Mouse (Mus musculus) thymus, postnatal 25 days (tissue): ENCODE results near the gene Col10a1.
"Not testable (repeated sequence)": the region's sequence is repeated elsewhere in the genome, so short reads cannot be mapped to it uniquely, and the experiment has no call there.

Source experiments
- DNase-seq: peaks from one replicate; pipeline ENCODE4 v3.0.0; 2022

Col10a1 gene

DNA sequence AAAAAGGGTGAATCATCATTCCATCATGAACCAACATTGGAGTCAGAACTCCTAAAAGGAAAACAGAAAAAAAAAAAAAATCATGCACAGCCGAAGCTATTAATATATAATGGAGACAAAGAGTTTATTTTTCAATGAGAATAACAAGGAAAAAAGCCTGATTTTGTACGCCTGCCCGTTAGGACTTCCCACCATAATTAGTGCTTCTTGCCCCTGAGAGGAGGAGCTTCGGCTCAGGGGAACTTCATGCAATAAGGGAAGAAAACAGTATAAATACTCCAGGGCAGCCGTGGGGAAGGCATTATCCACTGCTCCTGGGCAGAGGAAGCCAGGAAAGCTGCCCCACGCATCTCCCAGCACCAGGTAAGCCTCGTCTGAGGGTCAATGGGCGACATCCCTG, at the start of gene Col10a1:
Gene Col10a1, plus strand, starts transcription at position 301 of the 400 bp plus-strand sequence.
- DNase-seq = no peak

DNA sequence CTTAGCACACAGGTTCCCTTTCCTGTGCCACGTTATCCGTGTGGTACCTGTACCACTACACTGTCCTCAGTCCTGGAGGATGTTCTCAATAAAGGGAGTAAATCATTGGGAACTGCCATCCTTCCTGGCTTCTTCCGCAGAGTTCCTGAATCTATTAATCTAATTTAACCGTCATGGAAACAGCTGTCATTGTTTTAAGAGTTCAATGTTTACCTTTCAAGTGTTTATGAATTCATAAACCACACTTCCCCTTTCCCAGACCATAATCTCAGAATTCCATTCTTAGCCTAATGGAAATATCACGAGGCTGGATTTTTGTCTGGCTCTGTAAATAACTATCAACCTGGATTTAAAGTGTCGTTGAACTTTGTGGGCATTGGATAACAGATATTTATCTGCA, 48.8 kb upstream of the Col10a1 start:
- no peak for DNase-seq

DNA sequence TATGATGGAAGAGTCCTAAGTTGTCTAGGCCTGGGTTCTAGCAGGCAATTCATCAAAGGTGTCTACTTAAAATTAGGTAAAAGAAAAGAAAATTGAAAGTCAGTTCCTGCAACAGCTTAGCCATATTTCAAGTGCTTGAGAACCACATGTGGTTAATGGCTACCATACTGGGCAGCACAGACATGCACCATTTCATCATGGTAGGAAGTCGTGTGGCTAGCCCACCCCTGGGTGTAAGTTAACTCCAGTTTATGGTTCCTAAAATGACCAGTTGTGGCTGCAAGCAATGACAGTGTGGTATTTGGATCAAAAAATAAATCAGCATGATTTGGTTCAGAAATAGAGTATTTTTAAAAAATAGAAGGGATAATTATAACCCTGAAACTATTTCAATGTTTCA, 47.9 kb upstream of the Col10a1 start:
- DNase-seq = no peak

DNA sequence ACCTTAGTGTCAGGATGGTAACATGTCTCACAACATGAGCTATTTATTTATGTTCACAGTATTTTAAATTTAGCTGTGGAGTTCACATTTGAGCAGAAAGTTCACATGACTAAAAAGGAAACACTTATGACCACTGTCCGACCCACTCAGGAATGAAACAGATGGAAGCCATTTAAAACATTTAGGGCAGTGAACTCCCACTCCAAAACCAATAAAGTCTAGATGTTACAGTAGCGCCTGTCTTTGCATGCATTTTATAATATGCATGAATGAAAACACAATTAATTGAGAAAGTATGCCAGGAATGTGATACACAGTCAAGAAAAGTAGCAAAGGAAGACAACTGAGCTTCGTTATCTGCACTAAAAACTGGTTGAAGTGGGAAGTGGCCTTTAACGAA, 37.6 kb upstream of the Col10a1 start:
- no peak for DNase-seq

DNA sequence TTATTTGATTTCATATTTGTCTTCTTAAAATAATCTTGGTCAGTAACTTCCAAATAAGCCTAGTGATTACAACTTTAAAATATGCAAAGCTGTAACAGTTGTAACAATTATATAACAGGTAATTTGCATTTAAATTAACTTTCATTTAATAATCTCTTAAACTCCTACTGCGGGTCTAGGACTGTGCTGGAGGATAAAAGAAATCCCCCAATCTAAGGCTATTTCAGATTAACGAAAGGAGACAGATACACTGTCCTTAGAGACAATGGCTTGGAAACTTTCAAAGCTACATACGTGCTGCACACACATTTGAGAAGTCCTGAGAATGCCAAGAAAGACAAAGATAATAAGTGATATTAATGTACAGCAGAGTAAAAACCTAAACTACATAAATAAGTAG, 31.5 kb upstream of the Col10a1 start:
- DNase-seq = no peak

GRCm38 (mm10) chr10:34363756-34364155, 26.0 kb upstream of the Col10a1 start:
- DNase-seq = no peak

DNA sequence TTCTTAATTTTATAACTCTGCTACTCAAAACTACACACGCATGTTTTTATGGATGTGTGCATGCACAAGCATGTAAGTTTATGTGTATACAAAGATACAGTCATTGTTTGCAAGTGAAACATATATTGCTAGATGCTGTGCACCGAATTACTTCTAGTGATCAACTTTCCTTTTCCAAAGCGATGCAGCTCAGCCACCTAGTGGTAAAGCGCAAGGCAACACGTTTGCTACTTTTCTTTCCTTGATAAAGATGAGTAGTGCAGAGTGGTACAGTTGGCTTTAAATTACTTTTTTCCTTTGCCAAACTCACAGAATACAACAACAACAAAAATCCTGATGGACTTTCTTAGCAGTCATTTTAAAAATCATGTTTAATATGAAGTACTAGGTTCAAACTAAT, 21.6 kb upstream of the Col10a1 start:
- no peak for DNase-seq

DNA sequence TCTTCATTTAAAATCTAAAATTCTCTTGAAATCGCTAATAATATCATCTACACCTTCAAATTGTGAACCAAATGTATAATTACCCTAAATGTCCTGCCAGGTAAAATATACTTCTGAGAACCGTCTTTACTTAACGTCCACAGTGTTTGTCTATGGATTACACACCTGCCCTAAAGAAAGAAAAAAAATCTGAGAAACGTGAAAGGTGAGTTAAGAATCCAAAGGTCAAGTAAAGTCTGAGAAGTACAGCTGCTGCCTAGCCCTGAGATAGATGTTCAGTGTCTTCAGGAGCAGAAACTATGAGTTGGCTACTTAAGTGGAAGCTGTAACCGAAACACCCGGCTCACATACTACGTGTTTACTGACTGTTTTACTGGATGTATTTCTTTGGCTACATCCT, 16.4 kb upstream of the Col10a1 start:
- DNase-seq = no peak

- no peak for DNase-seq
Observed at GRCm38 (mm10) chr10:34385636-34386035, 4.1 kb upstream of the Col10a1 start.

- DNase-seq = no peak
Observed at GRCm38 (mm10) chr10:34396959-34397358, 7.2 kb downstream of the Col10a1 start.

DNA sequence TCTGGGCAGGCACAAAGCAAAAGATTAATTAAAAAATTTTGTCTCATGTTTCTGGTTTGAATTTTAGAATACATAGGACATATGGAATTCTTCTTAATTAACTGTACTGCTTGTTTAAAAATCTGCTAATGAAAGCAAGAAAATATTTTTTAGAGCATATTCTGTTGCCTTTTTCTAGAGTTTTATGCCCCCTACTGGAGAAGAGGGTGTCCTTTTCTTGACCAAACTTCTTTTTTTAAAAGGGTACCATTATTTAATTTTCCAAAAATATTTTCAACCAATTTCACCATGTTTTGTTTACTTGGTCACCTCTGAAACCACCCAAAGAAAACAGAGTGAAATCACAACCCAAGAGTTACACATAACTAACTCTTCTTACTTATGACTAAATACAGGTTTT, 9.5 kb downstream of the Col10a1 start:
- no peak for DNase-seq

- peak; percentile 94 for DNase-seq
Observed at GRCm38 (mm10) chr10:34418204-34418756, 28.5 kb downstream of the Col10a1 start, which contains the start of gene Nt5dc1. Gene Nt5dc1 (minus strand): TSS chr10:34418552.

- DNase-seq = not testable (repeated sequence)
Observed at GRCm38 (mm10) chr10:34418794-34419193, 29.0 kb downstream of the Col10a1 start.

- DNase-seq = no peak
Observed at GRCm38 (mm10) chr10:34431783-34432182, 42.0 kb downstream of the Col10a1 start.

GRCm38 (mm10) chr10:34434191-34434590, 44.4 kb downstream of the Col10a1 start:
- DNase-seq = not testable (repeated sequence)
